Mouse (Mus musculus) embryonic facial prominence, embryonic 10.5 days (tissue): ENCODE data around the gene Dock4. TPM values are rescaled to one million over a fixed set of nuclear protein-coding genes. Genes with fewer than 3 reads are reported as not detected.

Experiments
- DNase-seq: peaks from one replicate; pipeline ENCODE4 v3.0.0-alpha.2; 2017; ENCODE audit warnings: low spot score
- H3K27ac ChIP-seq: fragments of 300-500 bp; sonication (generic); replicated peaks from 2 replicates; pipeline ENCODE4 v1.5.1; 2016; ENCODE audit warnings: mild to moderate bottlenecking
- H3K27me3 ChIP-seq: fragments of 300-500 bp; sonication (generic); replicated peaks from 2 replicates; pipeline ENCODE4 v1.6.1; 2016; ENCODE audit warnings: low read depth, mild to moderate bottlenecking; ENCODE audit not compliant: poor library complexity, severe bottlenecking
- H3K36me3 ChIP-seq: fragments of 300-500 bp; sonication (generic); replicated peaks from 2 replicates; pipeline ENCODE4 v1.6.1; 2016; ENCODE audit warnings: mild to moderate bottlenecking, moderate library complexity
- H3K4me1 ChIP-seq: fragments of 300-500 bp; sonication (generic); 2 replicates; pipeline ENCODE4 v1.6.1; 2016
- H3K4me3 ChIP-seq: fragments of 300-500 bp; sonication (generic); 2 replicates; pipeline ENCODE4 v1.5.1; 2016; ENCODE audit warnings: mild to moderate bottlenecking, moderate library complexity
- H3K9me3 ChIP-seq: fragments of 300-500 bp; sonication (generic); 2 replicates; pipeline ENCODE4 v1.6.1; 2016; ENCODE audit warnings: mild to moderate bottlenecking
- WGBS: fragments of 180-500 bp; shearing (Covaris S2); methylation state at CpG from one replicate; pipeline ENCODE4 v1.1.7; 2016; 5-methylcytosine and 5-hydroxymethylcytosine counted together
- polyA plus RNA-seq: library from polyadenylated mRNA; unstranded; fragments of >200 nt; fragmentation: Nextera tagmentation; extraction: Ambion mirVana; gene quantifications from 2 replicates; pipeline ENCODE4 v1.2.1, GENCODE M21; 2016

The Dock4 gene
- polyA plus RNA-seq = 18.1 and 19.5 TPM in 2 replicates

DNA sequence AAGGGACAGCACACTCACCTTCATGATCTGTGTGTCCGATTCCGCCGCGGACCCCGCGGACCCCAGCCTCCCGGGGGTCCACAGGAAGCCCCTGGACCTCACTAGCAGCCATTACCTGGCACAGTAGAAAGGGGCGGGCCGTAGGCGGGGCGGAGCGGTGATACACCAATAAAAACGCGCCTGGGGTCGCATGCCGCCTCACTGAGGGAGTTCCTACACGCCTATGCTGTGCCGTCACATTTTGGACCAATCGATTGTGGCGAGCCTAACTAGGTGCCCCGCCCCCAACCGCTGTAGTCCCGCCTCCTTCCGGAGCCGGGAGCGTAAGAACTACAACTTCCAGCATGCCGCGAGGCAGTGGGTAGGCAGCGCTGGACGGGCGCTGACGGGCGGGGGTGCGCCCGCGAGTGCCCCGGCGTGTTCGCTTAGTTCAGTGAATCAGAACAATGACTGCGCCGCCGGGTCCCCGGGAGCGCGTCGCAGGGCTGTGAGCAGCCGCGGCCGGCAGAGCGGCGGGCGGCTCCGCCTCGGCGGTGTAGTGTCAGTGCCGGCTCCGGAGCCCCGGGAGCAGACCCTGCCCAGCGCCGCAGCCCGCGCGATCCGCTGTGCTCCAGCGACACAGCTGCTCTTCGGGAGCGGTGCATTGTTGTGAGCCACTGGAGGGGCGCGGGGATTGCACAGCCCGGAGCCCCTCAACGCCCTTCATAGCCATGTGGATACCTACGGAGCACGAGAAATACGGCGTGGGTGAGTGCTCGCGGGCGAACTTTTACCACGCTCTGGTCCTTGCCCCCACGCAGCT lies at the start of gene Dock4, which contains the start of gene Zfp277:
TSS of gene Dock4 (plus strand) at position 305 of the 802 bp plus-strand sequence.
TSS of gene Zfp277 (minus strand) at position 255 of the 802 bp plus-strand sequence.
- WGBS = under 1% methylated on average over 80 of the region's 80 CpGs
- Histone ChIP-seq H3K4me3 (peak within 1 kb of the TSS; percentile 76), H3K36me3 (no peaks in the 10 kb centered on the region), H3K4me1 (peaks cover 40% of the 10 kb centered on the region), H3K27ac (peak within 1 kb of the TSS; percentile 90), H3K9me3 (no peaks in the 10 kb centered on the region), H3K27me3 (0 out of 2 replicates have a peak, but pooled peaks cover 4% of the 10 kb centered on the region)
- peak; percentile 99 for DNase-seq

GRCm38 (mm10) chr12:40398916-40399315 lies 46.8 kb upstream of the Dock4 start:
- Histone ChIP-seq H3K4me3 (no peak overlapping the region), H3K27me3 (no peaks in the 10 kb centered on the region), H3K27ac (no peak overlapping the region), H3K9me3 (no peaks in the 10 kb centered on the region), H3K4me1 (no peaks in the 10 kb centered on the region), H3K36me3 (peaks cover 14% of the 10 kb centered on the region)
- 86% methylated on average over 2 of the region's 2 CpGs for WGBS
- no peak for DNase-seq

- DNase-seq = no peak
- Histone ChIP-seq H3K36me3 (peaks cover 14% of the 10 kb centered on the region), H3K27me3 (no peaks in the 10 kb centered on the region), H3K4me1 (no peaks in the 10 kb centered on the region), H3K4me3 (no peak overlapping the region), H3K27ac (no peak overlapping the region), H3K9me3 (no peaks in the 10 kb centered on the region)
- WGBS = 90% methylated on average over 2 of the region's 2 CpGs
Measured at GRCm38 (mm10) chr12:40399386-40399785, 46.4 kb upstream of the Dock4 start.

DNA sequence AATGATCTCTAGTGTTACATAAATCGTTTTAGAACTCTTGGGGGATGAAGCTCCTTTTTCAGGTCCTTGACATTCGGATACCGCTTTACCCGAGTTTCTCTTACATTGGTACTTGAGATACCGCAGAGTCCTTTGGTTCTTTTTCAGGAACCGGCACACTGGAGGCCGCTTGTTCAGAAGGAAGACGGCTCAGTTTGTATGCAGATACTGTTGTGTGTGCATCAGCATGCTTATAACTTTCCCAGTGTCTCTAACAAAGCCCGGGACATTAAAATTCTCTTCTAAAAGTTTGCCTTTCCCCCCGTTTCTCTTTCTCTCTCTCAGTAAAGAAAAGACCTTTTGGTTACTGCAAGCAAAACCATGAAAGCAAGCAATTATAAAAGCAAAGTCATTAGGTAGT lies 45.9 kb upstream of the Dock4 start:
- Histone ChIP-seq H3K9me3 (no peaks in the 10 kb centered on the region), H3K4me3 (no peak overlapping the region), H3K27me3 (no peaks in the 10 kb centered on the region), H3K4me1 (no peaks in the 10 kb centered on the region), H3K27ac (no peak overlapping the region), H3K36me3 (peaks cover 14% of the 10 kb centered on the region)
- no peak for DNase-seq
- WGBS = 93% methylated on average over 10 of the region's 10 CpGs

- no peak overlapping the region for H3K4me3 ChIP-seq
- H3K4me1 ChIP-seq = no peaks in the 10 kb centered on the region
- 66% methylated on average over 5 of the region's 5 CpGs for WGBS
- H3K27ac ChIP-seq = no peak overlapping the region
- H3K9me3 ChIP-seq = peaks cover 1% of the 10 kb centered on the region; the same call in 1 of the 2 replicates
- H3K36me3 ChIP-seq = peaks cover under 1% of the 10 kb centered on the region
- no peak for DNase-seq
- H3K27me3 ChIP-seq = no peaks in the 10 kb centered on the region
Measured at GRCm38 (mm10) chr12:40414682-40415311, 31.0 kb upstream of the Dock4 start.

DNA sequence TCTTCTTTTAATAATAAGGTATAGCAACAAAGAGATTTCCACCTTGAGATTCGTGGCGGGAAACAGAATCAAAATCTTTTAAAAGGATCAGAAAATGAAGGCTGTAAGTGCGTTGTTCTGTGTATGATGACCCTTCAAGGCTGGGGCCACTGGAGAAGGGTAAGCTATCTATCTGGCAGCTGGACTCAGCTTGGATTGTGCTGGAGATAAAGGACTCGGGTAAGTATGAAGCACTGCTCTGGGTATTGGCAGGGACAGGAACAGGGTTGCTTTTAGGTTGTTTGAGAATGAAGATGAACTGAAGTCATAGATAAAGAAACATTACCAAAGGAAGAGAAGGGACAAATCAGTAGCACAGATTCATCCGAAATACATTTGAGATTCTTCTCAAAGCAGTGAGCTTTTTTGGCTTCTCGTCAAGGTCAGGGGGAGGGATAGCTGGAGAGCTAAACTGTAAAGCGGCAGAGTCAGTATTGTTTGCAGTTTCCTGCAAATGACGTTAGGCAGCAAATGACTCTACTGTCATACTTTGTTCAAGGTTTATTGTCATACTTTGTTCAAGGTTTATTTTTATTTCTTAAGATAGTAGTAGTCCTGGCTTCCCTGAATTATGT lies 30.3 kb upstream of the Dock4 start:
- 85% methylated on average over 8 of the region's 8 CpGs for WGBS
- no peak overlapping the region for H3K27ac ChIP-seq

DNA sequence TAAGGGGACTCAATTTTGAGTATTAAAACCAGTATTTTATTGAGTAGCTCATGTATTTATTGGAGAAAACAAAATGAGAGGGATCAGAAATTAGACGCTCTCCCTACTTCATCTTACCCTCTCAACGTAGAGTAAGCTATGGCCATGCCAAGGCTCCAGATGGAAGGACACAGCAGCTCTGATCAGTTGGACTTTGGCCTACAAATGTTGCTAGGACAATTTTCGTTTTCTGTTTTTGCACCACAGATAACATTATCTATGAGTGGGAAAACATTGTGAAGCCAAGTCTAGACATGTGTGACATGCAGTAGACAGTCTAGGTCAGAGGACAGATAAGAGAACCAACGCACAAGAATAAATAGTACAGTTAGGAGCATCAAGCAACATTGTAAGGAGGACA lies 28.5 kb upstream of the Dock4 start:
- DNase-seq = no peak
- Histone ChIP-seq H3K27me3 (no peaks in the 10 kb centered on the region), H3K36me3 (no peaks in the 10 kb centered on the region; the same call in 1 of the 2 replicates), H3K4me3 (no peak overlapping the region), H3K9me3 (no peaks in the 10 kb centered on the region), H3K4me1 (no peaks in the 10 kb centered on the region), H3K27ac (no peak overlapping the region)
- WGBS = 93% methylated on average over 4 of the region's 4 CpGs

More for the DNA sequence above, 30.3 kb upstream of the Dock4 start:
- Histone ChIP-seq H3K36me3 (no peaks in the 10 kb centered on the region; the same call in 1 of the 2 replicates), H3K4me3 (no peak overlapping the region), H3K9me3 (no peaks in the 10 kb centered on the region), H3K27me3 (no peaks in the 10 kb centered on the region), H3K4me1 (no peaks in the 10 kb centered on the region)
- no peak for DNase-seq

DNA sequence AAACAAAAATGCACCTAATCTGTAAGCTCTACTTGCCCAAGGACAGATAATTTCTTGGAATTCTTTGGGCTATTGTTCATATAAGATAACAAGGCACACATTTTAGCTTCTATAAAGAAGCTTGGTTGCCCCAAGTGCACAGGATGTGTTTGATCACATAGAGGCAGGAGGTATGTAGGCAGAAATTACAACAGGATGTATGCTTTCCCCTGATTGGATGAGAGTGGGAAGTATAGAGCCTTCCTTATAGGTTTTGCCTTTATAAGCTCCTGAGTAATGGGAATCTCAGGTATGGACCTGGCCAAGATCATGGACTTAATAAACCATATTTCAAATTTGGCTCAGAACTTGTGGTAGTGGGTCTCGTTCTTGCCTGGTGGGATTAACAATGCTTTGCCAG lies 20.8 kb upstream of the Dock4 start:
- WGBS = 94% methylated on average over 1 of the region's 1 CpGs
- DNase-seq = no peak
- Histone ChIP-seq H3K36me3 (peaks cover 3% of the 10 kb centered on the region; the same call in 1 of the 2 replicates), H3K9me3 (no peaks in the 10 kb centered on the region), H3K4me1 (peaks cover 11% of the 10 kb centered on the region), H3K4me3 (no peak overlapping the region), H3K27me3 (no peaks in the 10 kb centered on the region), H3K27ac (no peak overlapping the region)

DNA sequence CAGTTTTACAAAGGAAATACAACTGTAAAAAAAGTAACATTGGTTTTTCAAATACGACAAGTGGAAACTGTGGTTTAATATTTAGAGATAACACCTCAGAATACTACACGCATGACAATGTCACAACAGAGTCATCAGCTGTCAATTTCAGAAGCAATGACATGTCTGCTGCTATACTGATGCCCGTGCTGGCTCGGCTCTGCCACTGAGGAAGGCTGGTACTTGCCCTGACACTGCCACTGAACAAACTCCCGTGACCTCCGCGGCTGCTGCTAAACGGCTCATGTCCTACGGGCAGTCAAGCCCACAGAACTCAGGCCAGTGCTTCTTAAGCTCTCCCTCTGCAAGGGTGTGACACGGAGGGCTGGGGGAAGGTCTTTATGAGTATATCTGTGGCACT lies 18.1 kb upstream of the Dock4 start:
- H3K9me3 ChIP-seq = no peaks in the 10 kb centered on the region
- no peak for DNase-seq
- H3K36me3 ChIP-seq = peaks cover 3% of the 10 kb centered on the region; the same call in 1 of the 2 replicates
- no peak overlapping the region for H3K27ac ChIP-seq
- no peaks in the 10 kb centered on the region for H3K27me3 ChIP-seq
- no peak overlapping the region for H3K4me3 ChIP-seq
- peaks cover 31% of the 10 kb centered on the region for H3K4me1 ChIP-seq
- 87% methylated on average over 10 of the region's 10 CpGs for WGBS

DNA sequence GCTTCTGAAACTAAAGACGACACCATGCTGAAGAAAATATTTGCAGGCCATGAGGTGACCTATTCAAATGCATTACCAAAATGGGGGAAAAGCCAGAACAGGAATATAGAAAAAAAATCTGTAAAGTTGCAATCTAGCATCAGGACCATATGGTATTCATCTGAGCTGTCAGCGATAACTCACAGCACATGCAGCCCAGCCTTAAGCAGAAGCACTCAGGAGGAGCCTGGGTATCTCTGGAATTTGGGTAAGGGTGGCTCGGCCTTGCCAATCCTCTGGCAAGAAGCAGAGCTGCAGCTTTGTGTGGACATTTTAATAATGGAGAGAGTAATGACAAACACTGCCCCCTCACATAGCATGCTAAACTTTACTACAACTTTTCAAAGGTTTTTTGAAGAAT lies 15.8 kb upstream of the Dock4 start:
- Histone ChIP-seq H3K4me3 (no peak overlapping the region), H3K4me1 (peaks cover 31% of the 10 kb centered on the region), H3K27ac (no peak overlapping the region), H3K27me3 (no peaks in the 10 kb centered on the region), H3K36me3 (peaks cover 1% of the 10 kb centered on the region; the same call in 1 of the 2 replicates), H3K9me3 (no peaks in the 10 kb centered on the region)
- WGBS = 30% methylated on average over 3 of the region's 3 CpGs
- peak; percentile 51 for DNase-seq

DNA sequence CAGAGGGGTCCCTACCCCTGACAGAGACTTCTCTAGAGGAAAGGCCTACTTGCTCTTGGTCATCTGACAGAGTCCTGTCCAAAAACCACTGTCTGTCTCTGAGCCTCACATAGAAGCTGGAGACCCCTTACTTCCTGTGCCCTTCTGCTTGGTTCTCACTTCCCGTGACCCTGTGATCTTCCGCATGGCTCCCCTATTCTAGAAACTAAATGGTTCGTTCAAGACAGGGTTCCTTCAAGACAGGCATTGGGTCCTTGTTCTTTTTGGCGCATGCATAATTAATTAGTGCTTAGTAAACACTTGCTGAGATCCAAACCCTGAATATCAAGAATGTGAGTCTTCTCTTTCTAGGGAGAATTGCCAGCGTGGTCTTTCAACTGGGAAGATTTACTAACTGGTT lies 14.7 kb upstream of the Dock4 start:
- WGBS = 63% methylated on average over 5 of the region's 5 CpGs
- Histone ChIP-seq H3K9me3 (no peaks in the 10 kb centered on the region), H3K27ac (peak overlapping the region; percentile 71), H3K27me3 (no peaks in the 10 kb centered on the region), H3K36me3 (no peaks in the 10 kb centered on the region), H3K4me1 (peaks cover 31% of the 10 kb centered on the region), H3K4me3 (no peak overlapping the region)
- DNase-seq = no peak

DNA sequence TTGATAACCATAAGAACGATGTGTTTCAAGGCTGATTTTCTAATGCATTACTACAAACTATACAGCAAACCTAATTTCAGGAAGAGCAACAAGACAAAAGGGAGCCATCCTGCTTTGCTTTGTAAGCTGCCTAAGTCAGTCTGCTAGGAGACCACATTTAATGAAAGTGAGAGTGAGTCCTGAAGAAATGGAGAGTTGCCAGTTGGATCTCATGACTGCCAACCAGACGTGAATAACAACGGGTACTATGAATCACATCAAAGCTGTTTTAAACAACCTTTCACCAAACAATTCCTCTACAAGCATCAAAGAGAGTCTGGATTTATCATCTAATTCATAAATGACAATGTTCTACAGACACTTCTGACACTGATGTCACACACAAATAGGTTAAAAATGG lies 11.7 kb upstream of the Dock4 start:
- Histone ChIP-seq H3K4me3 (no peak overlapping the region), H3K36me3 (no peaks in the 10 kb centered on the region), H3K9me3 (no peaks in the 10 kb centered on the region), H3K4me1 (peaks cover 51% of the 10 kb centered on the region), H3K27ac (no peak overlapping the region), H3K27me3 (no peaks in the 10 kb centered on the region)
- WGBS = 86% methylated on average over 3 of the region's 3 CpGs
- no peak for DNase-seq
